Mouse (Mus musculus): ENCODE data around the gene Igsf21. TPM values are rescaled to one million over a fixed set of nuclear protein-coding genes. Genes with fewer than 3 reads are reported as not detected.

The Igsf21 gene
- polyA plus RNA-seq, 1 experiment from 2014 or later = 0.39 TPM

DNA sequence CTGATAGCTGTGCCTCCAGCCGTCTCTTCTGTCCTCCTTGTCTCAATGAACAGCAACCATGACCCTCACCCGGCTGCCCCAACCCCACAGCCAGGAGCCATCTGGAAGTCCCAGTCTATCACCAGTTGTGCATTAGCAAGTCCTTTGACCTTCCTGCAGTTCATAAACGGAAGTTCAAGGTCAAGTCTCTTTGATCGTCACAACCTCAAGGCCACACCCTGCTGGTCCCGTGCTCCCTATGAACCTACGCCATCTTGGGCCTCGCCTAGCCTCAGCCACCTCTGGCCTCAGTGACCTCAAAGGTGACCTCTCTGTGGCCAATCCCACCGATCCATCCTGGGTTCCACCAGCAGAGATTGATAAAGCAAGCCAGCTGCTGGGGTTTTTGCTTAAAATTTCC is 96.9 kb downstream of the Igsf21 start:
- WGBS (ENCODE audit: insufficient replicate concordance) = 73% methylated on average over 8 of the region's 8 CpGs
- Histone ChIP-seq H3K9ac (ENCODE audit: low read depth, low read length) (no peak overlapping the region), H3K4me2 (no peak overlapping the region), H3K4me3 (ENCODE audit: low read depth, low read length) (no peak overlapping the region), H3K27ac (ENCODE audit: low read depth, low read length) (no peak overlapping the region), H3K4me1 (ENCODE audit: control insufficient read depth, insufficient read depth, low read length) (peaks cover 20% of the 10 kb centered on the region), H3K36me3 (ENCODE audit: control insufficient read depth, insufficient read depth, low read length) (no peaks in the 10 kb centered on the region), H3K27me3 (ENCODE audit: control insufficient read depth, insufficient read depth, low read length) (no peaks in the 10 kb centered on the region), H3K9me3 (replicated peaks; ENCODE audit: control insufficient read depth, low read length) (no peaks in the 10 kb centered on the region)
- ATAC-seq (replicated peaks; ENCODE audit: insufficient number of reproducible peaks, low FRiP score, low TSS enrichment) = no peak

DNA sequence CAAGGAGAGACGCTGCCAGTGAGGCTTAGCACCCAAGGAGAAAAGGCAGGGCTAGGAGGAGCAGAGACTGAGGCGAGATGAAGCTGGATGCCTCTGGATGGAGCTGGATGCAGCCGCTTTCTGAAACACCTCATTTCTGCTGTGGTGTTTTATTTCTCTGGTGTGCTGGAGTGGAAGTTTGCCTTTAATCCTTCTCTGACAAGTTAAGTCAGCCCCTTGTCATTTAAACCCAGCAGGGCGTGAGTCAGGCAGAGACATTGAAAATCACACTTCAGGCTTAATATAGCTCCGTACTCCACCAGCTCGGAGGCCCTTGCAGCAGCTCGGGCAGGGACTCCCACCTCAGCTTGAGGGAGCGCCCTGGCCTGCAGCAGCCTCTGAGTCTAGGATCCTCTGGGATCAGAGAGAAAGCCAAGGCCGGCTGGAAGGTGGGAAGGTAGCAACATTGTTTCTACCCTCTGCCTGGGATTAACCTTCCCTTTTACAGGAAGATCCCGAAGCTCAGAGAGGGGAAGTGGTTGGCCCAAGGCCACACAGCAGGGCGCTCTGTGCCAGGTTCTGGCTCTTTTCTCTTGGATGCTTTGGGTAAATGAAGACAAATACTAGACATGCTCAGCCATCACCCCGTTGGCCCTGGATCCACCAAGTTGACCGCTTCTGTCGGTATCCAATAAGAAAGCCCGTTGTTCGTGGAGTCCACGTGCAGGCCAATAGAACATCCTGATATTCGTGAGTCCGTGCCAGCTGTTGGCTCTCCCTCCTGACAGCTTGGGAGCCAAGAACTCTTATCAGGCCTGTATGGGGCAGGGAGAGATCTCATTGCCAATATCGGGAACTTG is 98.5 kb downstream of the Igsf21 start:
- Histone ChIP-seq H3K4me1 (ENCODE audit: control insufficient read depth, insufficient read depth, low read length) (peaks cover 16% of the 10 kb centered on the region), H3K36me3 (ENCODE audit: control insufficient read depth, insufficient read depth, low read length) (no peaks in the 10 kb centered on the region), H3K4me3 (ENCODE audit: low read depth, low read length) (no peak overlapping the region), H3K27me3 (ENCODE audit: control insufficient read depth, insufficient read depth, low read length) (no peaks in the 10 kb centered on the region), H3K9me3 (replicated peaks; ENCODE audit: control insufficient read depth, low read length) (peaks cover 3% of the 10 kb centered on the region; the same call in 1 of the 2 replicates), H3K9ac (ENCODE audit: low read depth, low read length) (peak overlapping the region; percentile 59; the same call in 1 of the 2 replicates), H3K4me2 (no peak overlapping the region), H3K27ac (ENCODE audit: low read depth, low read length) (peak overlapping the region; percentile 50; the same call in 1 of the 2 replicates)
- 61% methylated on average over 20 of the region's 20 CpGs for WGBS (ENCODE audit: insufficient replicate concordance)
- no peak for ATAC-seq (replicated peaks; ENCODE audit: insufficient number of reproducible peaks, low FRiP score, low TSS enrichment)

GRCm38 (mm10) chr4:140147079-140147840 is 99.3 kb downstream of the Igsf21 start:
- Histone ChIP-seq H3K4me1 (ENCODE audit: control insufficient read depth, insufficient read depth, low read length) (peaks cover 16% of the 10 kb centered on the region), H3K27me3 (ENCODE audit: control insufficient read depth, insufficient read depth, low read length) (no peaks in the 10 kb centered on the region), H3K4me3 (ENCODE audit: low read depth, low read length) (no peak overlapping the region), H3K9me3 (replicated peaks; ENCODE audit: control insufficient read depth, low read length) (peaks cover 3% of the 10 kb centered on the region; the same call in 1 of the 2 replicates), H3K4me2 (no peak overlapping the region), H3K9ac (ENCODE audit: low read depth, low read length) (peak overlapping the region; percentile 59; the same call in 1 of the 2 replicates), H3K27ac (ENCODE audit: low read depth, low read length) (peak overlapping the region; percentile 50; the same call in 1 of the 2 replicates), H3K36me3 (ENCODE audit: control insufficient read depth, insufficient read depth, low read length) (no peaks in the 10 kb centered on the region)
- 72% methylated on average over 15 of the region's 15 CpGs for WGBS (ENCODE audit: insufficient replicate concordance)
- no peak for ATAC-seq (replicated peaks; ENCODE audit: insufficient number of reproducible peaks, low FRiP score, low TSS enrichment)

- WGBS (ENCODE audit: insufficient replicate concordance) = 80% methylated on average over 10 of the region's 10 CpGs
- no peak overlapping the region for H3K4me2 ChIP-seq
- no peak overlapping the region for H3K4me3 ChIP-seq (ENCODE audit: low read depth, low read length)
- no peaks in the 10 kb centered on the region for H3K27me3 ChIP-seq (ENCODE audit: control insufficient read depth, insufficient read depth, low read length)
- H3K27ac ChIP-seq (ENCODE audit: low read depth, low read length) = no peak overlapping the region
- no peak overlapping the region for H3K9ac ChIP-seq (ENCODE audit: low read depth, low read length)
- peaks cover 3% of the 10 kb centered on the region; the same call in 1 of the 2 replicates for H3K9me3 ChIP-seq (replicated peaks; ENCODE audit: control insufficient read depth, low read length)
- H3K36me3 ChIP-seq (ENCODE audit: control insufficient read depth, insufficient read depth, low read length) = no peaks in the 10 kb centered on the region
- no peak for ATAC-seq (replicated peaks; ENCODE audit: insufficient number of reproducible peaks, low FRiP score, low TSS enrichment)
- peaks cover 16% of the 10 kb centered on the region for H3K4me1 ChIP-seq (ENCODE audit: control insufficient read depth, insufficient read depth, low read length)
These were observed 102.6 kb downstream of the Igsf21 start for GRCm38 (mm10) chr4:140143884-140144525.

DNA sequence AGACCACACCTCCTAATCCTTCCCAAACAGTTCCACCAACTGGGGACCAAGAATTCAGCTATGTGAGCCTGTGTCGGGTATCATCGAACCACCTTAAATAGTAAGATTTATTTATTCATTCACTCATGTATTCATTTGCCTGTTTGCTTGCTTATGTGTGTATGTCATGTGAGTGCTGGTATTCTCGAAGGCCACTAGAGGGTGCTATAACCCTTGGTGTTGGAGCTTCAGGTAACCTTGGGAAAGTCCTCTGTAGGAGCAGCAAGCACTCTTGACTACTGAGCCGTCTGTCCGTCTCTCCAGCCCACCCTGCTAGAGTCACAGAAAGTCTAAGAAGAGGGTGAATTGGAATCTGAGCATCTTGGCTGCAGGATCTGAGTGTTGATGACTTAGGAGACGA is 103.4 kb downstream of the Igsf21 start:
- H3K27ac ChIP-seq (ENCODE audit: low read depth, low read length) = no peak overlapping the region
- WGBS (ENCODE audit: insufficient replicate concordance) = 85% methylated on average over 6 of the region's 6 CpGs
- H3K36me3 ChIP-seq (ENCODE audit: control insufficient read depth, insufficient read depth, low read length) = no peaks in the 10 kb centered on the region
- no peak overlapping the region for H3K9ac ChIP-seq (ENCODE audit: low read depth, low read length)
- ATAC-seq (replicated peaks; ENCODE audit: insufficient number of reproducible peaks, low FRiP score, low TSS enrichment) = no peak
- H3K4me2 ChIP-seq = no peak overlapping the region
- no peaks in the 10 kb centered on the region; the same call in 1 of the 2 replicates for H3K27me3 ChIP-seq (ENCODE audit: control insufficient read depth, insufficient read depth, low read length)
- H3K9me3 ChIP-seq (replicated peaks; ENCODE audit: control insufficient read depth, low read length) = peaks cover 3% of the 10 kb centered on the region; the same call in 1 of the 2 replicates
- no peak overlapping the region for H3K4me3 ChIP-seq (ENCODE audit: low read depth, low read length)
- H3K4me1 ChIP-seq (ENCODE audit: control insufficient read depth, insufficient read depth, low read length) = peaks cover 9% of the 10 kb centered on the region

GRCm38 (mm10) chr4:140140485-140140884 is 106.1 kb downstream of the Igsf21 start:
- 70% methylated on average over 9 of the region's 9 CpGs for WGBS (ENCODE audit: insufficient replicate concordance)
- Histone ChIP-seq H3K27me3 (ENCODE audit: control insufficient read depth, insufficient read depth, low read length) (no peaks in the 10 kb centered on the region; the same call in 1 of the 2 replicates), H3K9me3 (replicated peaks; ENCODE audit: control insufficient read depth, low read length) (peaks cover 3% of the 10 kb centered on the region; the same call in 1 of the 2 replicates), H3K4me2 (no peak overlapping the region), H3K36me3 (ENCODE audit: control insufficient read depth, insufficient read depth, low read length) (no peaks in the 10 kb centered on the region), H3K27ac (ENCODE audit: low read depth, low read length) (no peak overlapping the region), H3K4me3 (ENCODE audit: low read depth, low read length) (no peak overlapping the region), H3K4me1 (ENCODE audit: control insufficient read depth, insufficient read depth, low read length) (no peaks in the 10 kb centered on the region), H3K9ac (ENCODE audit: low read depth, low read length) (no peak overlapping the region)
- no peak for ATAC-seq (replicated peaks; ENCODE audit: insufficient number of reproducible peaks, low FRiP score, low TSS enrichment)

GRCm38 (mm10) chr4:140138846-140139245 is 107.7 kb downstream of the Igsf21 start:
- no peak overlapping the region for H3K27ac ChIP-seq (ENCODE audit: low read depth, low read length)
- WGBS (ENCODE audit: insufficient replicate concordance) = 62% methylated on average over 5 of the region's 5 CpGs
- ATAC-seq (replicated peaks; ENCODE audit: insufficient number of reproducible peaks, low FRiP score, low TSS enrichment) = no peak
- no peaks in the 10 kb centered on the region; the same call in 1 of the 2 replicates for H3K27me3 ChIP-seq (ENCODE audit: control insufficient read depth, insufficient read depth, low read length)
- H3K4me3 ChIP-seq (ENCODE audit: low read depth, low read length) = no peak overlapping the region
- H3K9me3 ChIP-seq (replicated peaks; ENCODE audit: control insufficient read depth, low read length) = peaks cover 3% of the 10 kb centered on the region; the same call in 1 of the 2 replicates
- H3K9ac ChIP-seq (ENCODE audit: low read depth, low read length) = no peak overlapping the region
- no peaks in the 10 kb centered on the region for H3K4me1 ChIP-seq (ENCODE audit: control insufficient read depth, insufficient read depth, low read length)
- no peak overlapping the region for H3K4me2 ChIP-seq
- no peaks in the 10 kb centered on the region for H3K36me3 ChIP-seq (ENCODE audit: control insufficient read depth, insufficient read depth, low read length)

GRCm38 (mm10) chr4:140131625-140132321 is 114.8 kb downstream of the Igsf21 start:
- peaks cover 12% of the 10 kb centered on the region for H3K27me3 ChIP-seq (ENCODE audit: control insufficient read depth, insufficient read depth, low read length)
- 16% methylated on average over 9 of the region's 9 CpGs for WGBS (ENCODE audit: insufficient replicate concordance)
- H3K27ac ChIP-seq (ENCODE audit: low read depth, low read length) = no peak overlapping the region
- no peak overlapping the region for H3K4me3 ChIP-seq (ENCODE audit: low read depth, low read length)
- H3K9ac ChIP-seq (ENCODE audit: low read depth, low read length) = no peak overlapping the region
- no peak for ATAC-seq (replicated peaks; ENCODE audit: insufficient number of reproducible peaks, low FRiP score, low TSS enrichment)
- H3K4me1 ChIP-seq (ENCODE audit: control insufficient read depth, insufficient read depth, low read length) = no peaks in the 10 kb centered on the region
- no peaks in the 10 kb centered on the region for H3K36me3 ChIP-seq (ENCODE audit: control insufficient read depth, insufficient read depth, low read length)
- no peaks in the 10 kb centered on the region for H3K9me3 ChIP-seq (replicated peaks; ENCODE audit: control insufficient read depth, low read length)
- no peak overlapping the region for H3K4me2 ChIP-seq
